Mouse (Mus musculus): ENCODE measurements around the gene Ccdc191.
A peak's percentile ranks its signal among the peaks of the same experiment; 100 is the strongest.

Gene Ccdc191

DNA sequence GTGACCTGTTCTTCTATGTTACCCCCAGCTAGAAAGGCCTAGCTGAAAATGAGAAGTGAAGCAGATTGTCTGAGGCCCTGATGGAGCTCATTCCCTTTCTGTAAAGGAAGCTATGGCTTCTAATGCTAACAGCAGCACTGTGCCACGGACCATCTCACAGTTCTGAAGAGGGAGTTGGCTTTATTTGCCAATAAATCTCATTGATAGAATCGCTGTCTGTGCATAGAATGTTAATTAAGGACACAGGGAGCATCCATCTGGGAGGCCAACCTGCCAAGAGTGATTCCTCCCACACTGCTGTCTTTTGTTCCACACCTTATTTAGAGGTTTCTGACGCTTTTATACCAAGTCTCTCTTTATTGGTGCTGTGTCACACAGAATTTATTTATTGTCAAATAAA, 41.9 kb downstream of the Ccdc191 start:
- DNase-seq (ENCODE audit: low spot score), result no peak

DNA sequence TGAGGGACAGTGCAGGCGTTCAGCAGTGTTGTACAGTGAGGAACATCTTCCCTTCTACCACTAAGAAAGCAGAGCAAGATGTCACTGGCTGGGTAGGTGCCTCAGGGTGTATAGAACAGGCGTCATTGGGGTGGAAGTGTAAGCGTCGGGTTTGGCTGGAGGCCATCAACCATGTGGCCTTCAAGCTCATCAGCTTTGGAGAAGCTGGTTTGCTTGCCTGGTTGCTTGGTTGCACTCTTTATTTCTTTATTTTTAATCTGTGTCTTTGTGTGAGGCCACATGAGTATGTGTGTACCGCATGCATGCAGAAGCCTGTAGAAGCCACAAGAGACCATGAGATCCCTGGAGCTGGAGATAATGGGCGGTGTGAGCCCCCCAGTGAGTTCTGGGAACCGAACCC, 42.7 kb downstream of the Ccdc191 start:
- DNase-seq (ENCODE audit: low spot score), result no peak

DNA sequence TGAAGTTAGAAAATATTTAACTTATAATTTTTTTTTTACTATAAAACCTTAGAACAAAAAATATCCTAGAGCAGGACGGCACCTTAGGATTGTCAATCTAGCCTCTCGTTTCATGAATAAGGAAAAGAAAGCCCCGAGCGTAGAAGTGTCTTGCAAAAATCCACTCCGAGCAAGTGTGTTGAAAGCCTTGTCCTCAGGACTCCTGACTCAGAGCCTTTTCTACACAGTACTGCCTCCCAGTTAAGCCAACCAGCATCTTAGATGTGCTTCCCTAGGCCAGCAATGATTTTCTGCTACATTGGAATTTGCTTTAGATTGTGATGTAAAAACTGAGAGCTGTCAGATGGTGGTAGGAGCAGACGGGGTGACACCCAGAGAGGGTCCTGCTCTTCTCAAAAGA, 43.4 kb downstream of the Ccdc191 start:
- DNase-seq (ENCODE audit: low spot score), result no peak

DNA sequence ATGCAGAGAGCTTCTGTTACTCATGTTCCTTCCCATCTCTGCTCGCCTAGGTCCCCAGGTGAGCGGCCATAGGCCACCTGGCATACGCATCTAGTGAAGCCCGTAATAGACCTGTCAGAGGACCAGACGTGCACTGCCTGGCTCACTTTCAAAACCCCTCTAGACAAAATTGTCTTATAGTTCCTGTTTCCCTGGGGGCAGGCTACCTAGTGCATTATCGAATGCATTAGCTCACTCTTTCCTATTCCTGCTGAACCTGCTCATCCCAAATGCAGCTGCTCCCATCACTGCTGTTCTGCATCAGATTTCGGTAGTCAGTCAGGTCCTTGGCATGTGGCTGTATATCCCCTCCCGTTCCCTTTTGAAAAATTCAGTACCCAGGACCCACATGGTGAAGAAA, 45.3 kb downstream of the Ccdc191 start:
- DNase-seq (ENCODE audit: low spot score), result no peak

DNA sequence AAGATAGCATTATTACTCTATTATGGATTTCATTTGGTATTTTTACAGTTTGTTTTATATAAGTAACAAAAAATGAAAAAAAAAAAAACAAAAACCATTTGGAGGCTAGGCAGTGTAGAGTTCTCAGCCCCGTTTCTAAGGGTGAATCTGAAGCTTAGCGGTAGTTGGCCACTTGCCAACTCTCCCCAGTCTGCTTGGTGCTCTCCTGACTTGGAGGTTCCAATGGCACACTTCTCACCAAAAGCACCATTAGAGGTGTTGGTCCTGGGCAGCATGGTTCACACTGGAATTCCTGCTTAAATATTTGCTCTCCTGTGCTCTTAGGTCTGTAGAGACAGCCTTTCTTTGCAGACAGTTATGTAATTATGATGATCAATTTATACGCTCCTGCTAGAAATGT, 45.8 kb downstream of the Ccdc191 start:
- DNase-seq (ENCODE audit: low spot score), result no peak

DNA sequence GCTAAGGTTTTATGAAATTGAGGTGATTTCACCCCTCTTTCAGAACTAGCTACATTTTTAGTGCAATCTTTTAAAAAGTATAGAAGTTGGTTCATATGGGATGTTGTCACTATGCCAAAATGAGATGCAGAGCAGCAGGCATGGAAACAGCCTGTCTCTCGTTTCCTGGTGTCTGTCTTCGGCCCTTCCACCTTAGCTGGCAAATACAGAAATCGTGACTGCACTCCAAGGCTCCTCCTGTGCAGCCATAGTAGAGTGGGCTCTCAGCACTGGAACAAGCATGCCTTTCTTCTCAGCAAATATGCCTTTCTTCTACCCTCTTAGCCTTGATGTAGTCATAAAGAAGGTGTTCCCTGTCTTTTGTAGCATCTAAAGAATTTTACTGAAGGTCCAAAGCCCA, 46.3 kb downstream of the Ccdc191 start:
- no peak for DNase-seq (ENCODE audit: low spot score)

DNA sequence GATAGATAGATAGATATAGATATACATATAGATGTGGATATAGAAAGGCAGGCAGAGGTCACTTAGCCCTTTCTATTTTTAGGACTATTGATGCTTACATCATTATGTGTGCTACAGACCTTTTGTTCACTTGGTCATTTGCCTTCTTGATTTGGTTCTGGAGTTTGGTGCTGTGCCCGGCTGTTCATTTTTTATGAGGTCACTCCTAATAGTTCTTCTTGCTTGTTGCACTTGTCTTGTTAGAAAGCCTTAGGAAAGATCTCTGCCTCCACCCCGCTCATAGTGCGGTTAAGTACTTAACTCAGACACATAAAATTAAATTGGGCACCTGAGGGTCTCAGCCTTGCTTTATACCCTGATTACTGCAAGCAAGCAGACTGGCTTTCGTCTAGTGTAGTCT, 51.2 kb downstream of the Ccdc191 start:
- DNase-seq (ENCODE audit: low spot score), result no peak

DNA sequence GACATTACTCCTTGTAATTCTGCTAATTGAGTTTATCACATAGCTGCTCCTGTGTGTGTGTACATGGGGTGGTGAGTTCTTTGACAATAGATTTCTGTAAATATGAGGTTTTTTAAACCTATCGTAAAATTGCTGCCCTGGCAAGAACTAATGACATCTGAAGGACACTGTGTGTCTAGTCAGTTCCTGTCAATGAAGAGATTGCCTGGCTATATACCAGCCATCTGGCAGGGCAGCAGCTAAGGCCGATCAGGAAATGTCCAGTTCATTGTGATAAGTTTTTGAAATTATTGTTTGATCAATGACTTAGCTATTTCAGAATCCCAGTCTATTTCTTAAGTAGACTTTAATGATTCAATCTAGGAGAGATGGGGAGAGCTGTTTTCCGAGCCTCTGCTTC, 55.8 kb downstream of the Ccdc191 start:
- DNase-seq (ENCODE audit: low spot score), result no peak

DNA sequence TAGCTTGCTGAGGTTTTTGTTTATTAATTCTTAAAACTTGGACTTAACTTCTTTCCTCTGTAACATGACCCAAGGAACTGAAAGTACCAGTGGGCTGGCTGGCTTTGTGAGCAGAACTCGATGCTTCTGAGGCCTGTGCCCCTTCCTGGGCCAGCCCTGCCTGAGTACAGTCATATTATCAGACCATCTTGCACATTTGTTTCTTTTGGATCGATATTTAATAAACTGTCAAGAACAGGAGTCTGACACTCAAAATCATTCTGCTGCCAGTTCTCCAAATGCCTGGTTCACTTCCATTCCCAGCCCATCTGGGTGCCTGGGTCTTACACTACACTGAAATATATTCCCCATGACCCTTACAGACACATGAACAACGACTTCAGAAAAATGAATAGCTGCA, 56.3 kb downstream of the Ccdc191 start:
- DNase-seq (ENCODE audit: low spot score), result no peak

DNA sequence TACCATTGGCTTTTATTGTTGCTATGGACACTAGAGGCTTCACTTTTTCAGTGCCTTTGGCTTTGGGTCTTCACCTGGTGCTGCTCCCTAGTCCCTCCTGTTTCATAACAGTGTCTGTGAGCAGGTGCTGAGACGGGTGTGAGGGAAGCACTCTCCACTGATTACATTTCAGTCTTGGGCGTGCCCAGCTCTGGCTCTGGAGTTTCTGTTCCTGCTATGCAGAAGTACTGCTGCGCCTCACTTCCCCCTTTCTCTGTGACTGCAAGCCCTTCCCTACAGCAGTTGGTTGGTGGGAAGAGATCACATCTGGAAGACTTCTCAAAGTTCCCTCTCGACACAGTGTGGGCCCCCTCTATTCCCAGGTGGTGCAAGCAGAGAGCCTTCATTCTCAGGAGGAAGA, 62.0 kb downstream of the Ccdc191 start:
- no peak for DNase-seq (ENCODE audit: low spot score)

DNA sequence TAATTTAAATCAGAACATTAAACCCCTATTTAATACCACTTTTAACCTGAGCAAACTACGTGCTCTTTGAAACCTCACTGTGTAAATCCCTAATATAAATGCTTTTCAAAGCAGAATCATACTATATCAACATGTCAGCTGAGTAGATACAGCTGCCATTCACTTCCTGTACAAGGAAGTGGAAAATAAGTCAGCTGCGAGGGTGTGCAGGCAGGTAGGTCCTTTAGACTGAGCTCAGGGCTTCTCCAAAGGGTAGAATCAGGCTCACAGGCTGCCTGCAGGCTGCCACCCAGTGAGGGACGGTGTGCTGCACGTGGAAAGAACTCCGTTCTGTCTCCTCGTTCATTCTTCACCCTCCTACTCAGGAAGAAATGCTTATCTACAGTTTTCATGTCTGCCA, 65.3 kb downstream of the Ccdc191 start:
- DNase-seq (ENCODE audit: low spot score), result no peak

DNA sequence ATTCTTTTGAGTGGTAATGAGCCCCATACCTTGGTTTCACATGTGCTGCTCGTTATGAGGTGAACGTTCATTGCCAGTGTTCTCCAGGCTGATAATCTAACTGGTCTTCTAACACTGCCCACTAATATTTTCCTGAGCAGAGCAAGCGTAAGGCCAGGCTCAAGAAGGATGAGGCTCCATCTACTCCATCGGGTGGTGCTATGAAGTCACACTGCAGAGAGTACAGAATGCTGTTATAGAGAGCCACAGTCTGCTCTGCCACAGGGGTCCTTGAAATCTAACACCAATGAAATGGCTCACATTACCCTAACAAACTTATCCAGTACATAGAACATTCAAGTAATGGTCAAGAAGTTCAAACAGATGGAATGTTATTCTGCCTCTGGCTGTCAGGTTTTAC, 68.4 kb downstream of the Ccdc191 start:
- peak; percentile 8 for DNase-seq (ENCODE audit: low spot score)

DNA sequence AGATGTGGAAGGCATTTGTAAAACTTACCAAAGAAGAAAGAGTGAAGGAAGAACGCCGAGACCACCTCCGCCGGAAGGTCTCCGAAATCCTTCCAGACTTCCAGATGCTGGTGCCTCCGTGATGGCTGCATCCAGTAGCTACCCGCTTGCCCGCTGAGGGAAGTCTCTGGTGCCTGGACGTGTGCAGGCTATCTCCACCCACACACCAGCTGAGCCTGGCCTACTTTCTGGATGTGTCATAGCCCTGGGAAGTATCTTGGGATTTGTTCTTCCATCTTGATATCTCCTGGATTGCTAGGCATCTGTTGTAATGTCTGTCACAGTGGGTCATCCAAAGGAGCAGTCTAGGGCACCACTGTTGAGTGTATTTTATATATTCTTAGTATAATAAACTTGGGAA, 73.7 kb downstream of the Ccdc191 start:
- DNase-seq (ENCODE audit: low spot score), result no peak

DNA sequence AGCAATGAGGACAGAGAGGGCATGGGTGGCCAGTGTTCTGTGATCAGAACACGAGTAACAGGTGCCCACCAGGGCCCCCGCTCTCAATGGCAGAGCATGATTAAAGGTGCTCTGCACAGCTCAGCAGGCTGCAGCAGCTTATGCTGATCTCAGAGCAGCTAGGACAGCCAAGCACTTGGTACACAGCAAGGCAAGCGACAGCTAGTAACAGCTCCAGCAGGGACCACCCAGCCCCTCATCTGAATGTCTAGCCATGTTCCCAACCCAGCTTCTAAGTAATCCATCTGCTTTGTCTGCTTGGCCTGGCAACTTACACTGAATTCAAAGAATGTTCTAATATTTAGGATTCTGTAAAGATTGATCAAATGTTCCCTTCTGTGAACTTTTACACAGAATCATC, 74.2 kb downstream of the Ccdc191 start:
- no peak for DNase-seq (ENCODE audit: low spot score)

DNA sequence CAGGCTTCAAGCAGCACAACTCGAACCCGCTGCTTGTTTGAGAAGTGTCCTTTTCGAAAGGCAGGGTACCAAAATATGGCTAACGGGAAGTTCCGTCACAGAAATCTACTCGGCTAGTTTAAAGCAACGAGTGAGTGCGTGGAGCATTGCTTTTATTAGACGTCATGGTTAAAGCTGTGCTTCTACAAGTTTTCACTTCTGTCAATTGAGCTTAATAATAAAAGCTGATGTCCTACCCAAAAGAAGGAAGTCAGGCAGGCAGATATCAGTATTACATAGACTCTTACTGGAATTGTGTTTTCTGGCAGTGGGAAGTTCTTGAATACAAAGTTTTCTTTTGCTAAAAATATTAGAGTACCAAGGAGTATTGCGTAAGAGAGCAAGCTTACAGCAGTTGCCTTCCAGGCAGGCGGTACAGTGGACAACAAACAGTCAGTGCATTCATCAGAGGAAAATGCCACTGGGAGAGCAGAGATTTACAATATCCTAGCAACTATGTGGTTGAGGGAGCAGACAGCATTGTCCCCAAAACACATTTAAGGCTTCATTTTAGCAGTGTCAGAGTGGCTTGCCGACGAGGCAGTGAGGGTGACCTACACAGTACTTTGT, 76.3 kb downstream of the Ccdc191 start:
- no peak for DNase-seq (ENCODE audit: low spot score)

DNA sequence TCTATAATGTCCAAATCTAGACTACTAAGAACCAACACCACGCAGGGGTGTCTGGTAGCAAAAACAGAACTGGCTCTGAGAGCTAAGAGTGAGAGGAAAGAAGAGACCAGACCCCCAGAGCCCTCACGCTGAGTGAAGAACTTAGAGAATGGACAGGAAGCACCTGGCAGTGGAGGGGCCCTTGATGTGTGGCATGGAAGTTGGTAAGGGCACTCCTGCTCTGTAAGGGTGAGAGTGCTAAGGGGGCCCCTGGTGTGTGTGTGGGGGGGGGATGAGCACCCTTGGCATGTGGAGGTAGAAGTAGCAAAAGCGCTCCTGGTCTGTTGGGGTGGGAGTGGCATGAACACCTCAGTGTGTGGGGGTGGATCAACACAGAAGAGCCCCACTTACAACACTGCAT, 80.8 kb downstream of the Ccdc191 start:
- no peak for DNase-seq (ENCODE audit: low spot score)

DNA sequence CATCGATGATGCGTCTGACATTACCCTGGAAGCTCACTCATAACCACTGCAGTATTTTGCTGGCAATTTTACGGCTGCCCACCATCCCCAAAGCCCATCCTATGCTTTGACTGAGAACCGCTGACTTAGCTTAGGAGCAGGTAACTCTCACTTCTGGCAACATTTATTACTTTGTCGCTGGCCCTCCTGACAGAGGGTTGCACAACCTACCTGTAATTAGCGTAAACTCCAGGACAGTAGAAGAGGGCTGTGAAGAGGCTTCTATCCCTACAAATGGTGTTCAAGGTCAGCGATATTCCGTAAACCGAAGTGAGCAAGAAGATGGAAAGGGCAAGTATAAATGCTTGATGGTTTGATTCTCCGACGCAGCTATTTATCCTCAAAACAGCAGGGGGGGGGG, 81.6 kb downstream of the Ccdc191 start:
- no peak for DNase-seq (ENCODE audit: low spot score)

DNA sequence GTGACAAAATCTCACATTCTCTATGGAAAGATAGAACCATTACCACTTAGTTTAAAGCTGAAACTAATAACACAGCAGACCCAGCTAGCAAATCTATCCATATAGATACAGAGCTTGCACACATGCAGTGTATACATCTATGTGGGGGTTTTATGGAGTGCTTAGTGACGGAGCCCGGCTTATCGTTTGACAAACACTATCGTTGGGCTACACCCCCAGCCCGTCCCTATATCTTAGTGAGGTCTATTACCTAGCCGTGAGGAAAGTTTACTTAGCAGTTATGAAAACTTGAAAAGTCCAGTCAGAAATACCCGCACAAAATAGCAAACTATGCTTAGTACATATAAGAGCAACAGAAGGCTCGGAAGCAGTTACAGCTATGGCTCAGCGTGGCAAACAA, 82.1 kb downstream of the Ccdc191 start:
- no peak for DNase-seq (ENCODE audit: low spot score)

DNA sequence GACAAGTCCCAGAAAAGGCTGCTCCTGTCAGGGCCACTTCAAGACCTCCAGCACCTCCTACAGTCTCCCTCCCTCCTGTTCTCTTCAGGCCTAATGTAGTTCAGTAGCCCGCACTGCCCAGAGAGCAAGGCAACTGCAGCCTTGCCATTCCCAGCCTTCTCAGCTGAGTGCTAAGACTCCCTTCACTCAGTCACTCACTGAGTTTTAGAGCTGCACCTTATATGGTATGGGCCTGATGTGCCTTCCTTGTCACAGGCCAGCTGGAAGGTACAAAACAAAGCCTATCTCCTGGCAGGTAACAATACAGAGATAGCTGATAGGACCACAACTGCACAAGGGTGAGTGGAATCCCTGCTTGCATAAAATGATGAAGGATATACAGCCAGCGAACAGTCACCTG, 82.8 kb downstream of the Ccdc191 start:
- DNase-seq (ENCODE audit: low spot score), result no peak

DNA sequence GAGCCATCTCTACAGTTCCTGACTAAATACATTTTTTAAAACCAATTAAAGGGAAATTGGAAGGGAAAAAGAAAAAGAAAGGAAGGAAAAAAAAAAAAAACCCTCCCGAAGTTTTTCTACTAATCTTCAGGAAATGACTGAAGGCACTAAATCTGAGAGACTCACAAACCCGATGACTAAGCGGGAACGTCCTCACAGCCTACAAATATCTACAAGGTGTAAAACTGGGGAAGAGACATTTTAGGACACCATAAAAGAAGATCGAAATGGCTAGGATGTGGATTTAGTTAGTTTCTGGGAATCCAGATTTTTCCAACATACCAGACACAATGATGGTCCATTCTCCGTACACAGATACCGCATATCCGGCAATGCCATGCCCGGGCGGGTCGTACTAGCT, 83.5 kb downstream of the Ccdc191 start:
- DNase-seq (ENCODE audit: low spot score), result no peak

DNA sequence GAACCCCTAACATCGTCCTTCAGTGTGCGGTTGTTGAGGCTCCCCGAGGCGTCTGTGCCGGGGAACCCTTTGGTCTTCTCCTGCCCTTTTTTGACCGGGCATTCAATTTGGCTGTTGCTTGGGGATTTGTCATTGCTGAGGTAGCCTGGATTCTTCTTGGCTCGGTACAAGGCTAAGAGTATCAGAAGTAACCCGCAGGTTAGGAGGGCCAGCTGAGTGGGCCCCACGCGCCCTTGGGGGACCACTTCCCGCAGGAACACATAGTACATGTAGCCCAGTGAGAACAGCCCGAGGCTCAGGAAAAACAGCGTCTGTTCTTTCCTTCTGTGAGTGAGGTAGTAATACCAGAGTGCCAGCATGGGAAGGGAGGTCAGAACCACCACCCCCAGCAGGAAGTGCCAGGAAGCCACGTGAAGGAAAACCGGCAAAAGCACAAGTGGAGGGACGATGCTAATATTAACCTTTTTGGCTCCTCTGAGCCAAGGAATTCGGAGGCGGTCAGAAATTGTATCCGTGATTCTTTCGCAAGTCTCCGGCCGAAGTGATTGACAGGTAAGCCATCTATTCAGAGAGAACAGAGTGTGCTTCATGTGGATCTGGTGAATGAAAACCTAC, 84.1 kb downstream of the Ccdc191 start:
- no peak for DNase-seq (ENCODE audit: low spot score)

DNA sequence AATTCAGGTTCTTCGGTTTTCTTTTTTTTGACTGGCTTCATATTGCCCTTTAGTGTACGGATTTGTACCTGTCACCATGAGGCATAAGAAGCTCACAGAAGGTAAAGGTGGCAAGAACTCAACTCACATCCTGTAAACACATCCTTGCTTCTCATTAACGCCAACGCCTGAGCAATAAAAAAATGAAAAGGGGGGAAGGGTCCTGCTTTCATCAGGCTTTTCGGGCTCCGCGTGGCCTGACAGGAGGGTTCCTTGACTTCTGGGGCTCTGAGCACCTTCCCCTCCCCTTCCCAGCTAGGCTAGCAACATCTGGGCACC, 89.4 kb downstream of the Ccdc191 start:
- DNase-seq (ENCODE audit: low spot score), result no peak

DNA sequence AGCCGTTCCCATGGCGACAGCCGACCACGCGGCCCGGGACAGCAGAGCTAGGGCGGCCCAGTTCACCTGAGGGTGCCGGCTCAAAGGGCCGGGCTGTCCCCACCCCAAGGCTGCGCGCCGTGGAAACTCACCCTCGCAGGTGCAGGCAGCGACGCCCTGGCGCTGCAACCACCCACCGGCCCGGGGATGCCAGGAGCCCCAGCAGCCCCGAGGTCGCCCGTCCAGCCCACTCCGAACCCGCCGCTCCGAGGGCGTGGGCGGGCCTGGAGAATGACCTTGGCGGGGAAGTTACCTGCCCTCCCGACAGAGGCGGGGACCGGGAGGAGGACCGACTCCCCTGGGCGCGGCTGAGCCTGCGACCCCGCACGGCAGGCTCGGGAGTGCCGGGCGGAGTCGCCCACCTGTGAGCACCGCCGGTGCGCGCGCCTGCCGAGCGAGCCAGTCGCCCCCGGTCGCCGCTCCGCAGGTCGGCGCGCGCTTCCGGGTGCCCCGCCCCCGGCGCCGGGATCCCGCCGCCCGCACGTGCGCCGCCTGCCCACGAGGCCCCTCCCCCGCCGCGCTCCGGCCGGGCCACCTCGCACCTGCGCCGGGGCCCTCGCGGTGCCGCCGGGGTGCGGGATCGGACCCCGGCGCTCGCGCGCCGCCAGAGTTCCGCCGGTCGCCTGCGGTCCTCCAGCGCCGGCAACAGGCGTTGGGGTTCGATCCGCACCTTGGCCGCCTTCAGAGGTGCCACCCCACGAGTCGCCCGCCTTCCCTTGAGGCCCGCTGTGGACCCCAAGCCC, 89.9 kb downstream of the Ccdc191 start, which contains the start of gene Zdhhc23:
Gene Zdhhc23 (minus strand): TSS at position 464 of the 782 bp plus-strand sequence.
- DNase-seq (ENCODE audit: low spot score), result peak; percentile 36

DNA sequence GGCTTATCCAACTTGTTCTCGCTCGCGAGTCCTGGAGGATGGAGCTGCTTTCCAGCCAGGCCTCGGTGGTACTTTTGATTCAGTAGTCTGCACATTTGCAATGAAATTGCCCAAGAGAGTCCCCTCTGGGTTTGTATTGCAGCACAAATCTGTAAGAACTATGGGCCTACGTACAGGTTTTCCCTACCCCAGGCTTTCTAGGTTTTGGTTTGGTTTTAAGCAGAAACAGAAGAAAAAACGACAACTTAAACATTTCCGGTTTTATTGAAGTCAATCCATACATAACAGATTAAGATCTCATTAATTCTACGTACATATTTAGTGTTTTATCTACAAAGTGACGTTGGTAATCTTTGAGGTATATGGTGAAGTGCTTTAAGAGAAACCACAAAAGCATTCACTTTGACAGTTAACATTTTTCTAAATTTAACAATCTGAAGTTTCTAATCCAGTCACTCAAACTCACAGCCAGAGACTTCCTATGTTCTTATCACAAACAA, 90.6 kb downstream of the Ccdc191 start:
- peak; percentile 33 for DNase-seq (ENCODE audit: low spot score)

All from embryo, embryonic 10.5 days (tissue).